Comparison of ENCODE assay signal across 9 mouse cellular contexts in the genomic region with DNA sequence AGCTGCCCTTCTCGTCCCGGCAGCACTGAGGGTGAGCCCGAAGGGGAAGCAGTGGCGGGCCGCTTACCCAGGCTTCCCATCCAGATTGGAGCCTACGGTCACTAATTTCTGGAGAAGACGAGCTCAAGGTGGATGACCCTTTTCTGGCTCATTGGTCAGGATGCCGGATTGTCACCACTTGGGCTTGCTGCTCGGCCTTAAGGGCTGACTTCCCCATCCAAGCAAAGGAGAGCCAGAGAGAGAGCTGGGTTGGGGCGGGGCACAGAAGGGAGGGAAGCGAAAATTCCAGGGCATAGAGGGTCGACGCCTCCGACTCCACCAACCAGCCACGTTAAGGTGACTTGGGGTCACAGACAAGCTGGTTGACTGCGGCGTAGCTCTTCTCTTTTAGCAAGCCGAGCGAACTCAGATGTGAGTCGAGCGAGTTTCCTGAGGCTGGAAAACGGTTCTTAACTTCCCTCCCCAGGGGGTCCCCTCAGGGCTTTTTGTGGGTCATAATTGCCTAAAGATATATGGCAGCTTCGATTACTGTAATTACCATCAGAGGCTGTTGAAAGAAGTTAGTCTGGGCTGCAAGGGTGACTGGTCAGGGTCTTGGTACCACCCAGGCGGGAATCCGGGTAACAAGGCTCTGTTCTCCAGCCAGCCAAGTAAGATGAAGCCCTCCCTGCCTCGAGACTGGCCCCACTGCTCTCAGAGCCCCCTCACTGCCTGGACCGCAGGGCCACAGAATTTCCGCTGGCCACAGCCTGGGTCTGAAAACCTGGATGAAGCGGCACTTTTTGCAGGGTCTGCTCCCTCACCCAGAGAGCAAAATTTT. TPM values are rescaled to one million over a fixed set of nuclear protein-coding genes. Genes with fewer than 3 reads are reported as not detected.
DNase-seq lines count a peak whose midpoint lies in the region; ATAC-seq and TF ChIP-seq lines count a peak whose summit lies in the region.
"Had no signal": no experiment of that assay in that cellular context is flagged by ENCODE, and none has a peak within 500 bp of the region (broad histone marks: within the 10 kb centered on the region; RNA-seq: fewer than 3 reads in every experiment).

No protein-coding gene starts in this region.

- no peak for ATAC-seq in heart, embryonic 14.5 days (ENCODE audit: insufficient number of reproducible peaks, insufficient read depth, low FRiP score, low read depth)
- no peak for ATAC-seq in embryonic facial prominence, embryonic 13.5 days (ENCODE audit: insufficient number of reproducible peaks, insufficient read depth, low FRiP score, low TSS enrichment, low read depth)
- no peak for ATAC-seq in limb, embryonic 13.5 days (ENCODE audit: low FRiP score, low read depth)

- peaks cover 5 to 30% of the 10 kb centered on the region in 2 experiments; a peak in 3 of 4 replicates for H3K4me1 ChIP-seq in heart, embryonic 14.5 days (ENCODE audit: control insufficient read depth in 2 of 2, insufficient read depth in 2 of 2, low read length in 2 of 2)
- H3K4me1 ChIP-seq in ES-Bruce4 (ENCODE audit: control insufficient read depth, insufficient read depth, low read length): no peaks in the 10 kb centered on the region
- H3K4me1 ChIP-seq in embryonic facial prominence, embryonic 13.5 days: peaks cover 31% of the 10 kb centered on the region
- H3K4me1 ChIP-seq in limb, embryonic 13.5 days: peaks cover 40% of the 10 kb centered on the region

- peak overlapping the region; percentile 51; the same call in 1 of the 2 replicates for H3K4me2 ChIP-seq in heart, embryonic 14.5 days (ENCODE audit: low read length)
- H3K4me2 ChIP-seq in embryonic facial prominence, embryonic 13.5 days: peak overlapping the region; percentile 38
- H3K4me2 ChIP-seq in limb, embryonic 13.5 days (replicated peaks): no peak overlapping the region

- H3K9me3 ChIP-seq in heart, embryonic 14.5 days (ENCODE audit: control insufficient read depth, low read length): no peaks in the 10 kb centered on the region
- H3K9me3 ChIP-seq in ES-Bruce4 (replicated peaks; ENCODE audit: control insufficient read depth, insufficient read depth, low read length, poor library complexity, severe bottlenecking): no peaks in the 10 kb centered on the region
- H3K9me3 ChIP-seq in embryonic facial prominence, embryonic 13.5 days: no peaks in the 10 kb centered on the region
- no peaks in the 10 kb centered on the region for H3K9me3 ChIP-seq in limb, embryonic 13.5 days

- H3K4me3 ChIP-seq in heart, embryonic 14.5 days (ENCODE audit: control insufficient read depth in 1 of 2, insufficient read depth in 1 of 2, low read depth in 1 of 2, low read length in 2 of 2): peak overlapping the region in 1 of 2 experiments; percentile 25; a peak in 2 of 4 replicates
- H3K4me3 ChIP-seq in ES-Bruce4 (ENCODE audit: low read depth, low read length): peak overlapping the region; percentile 14; the same call in 1 of the 2 replicates
- peak overlapping the region; percentile 16; the same call in 1 of the 2 replicates for H3K4me3 ChIP-seq in embryonic facial prominence, embryonic 13.5 days
- H3K4me3 ChIP-seq in limb, embryonic 13.5 days: peak overlapping the region; percentile 19

- H3K9ac ChIP-seq in heart, embryonic 14.5 days (ENCODE audit: low read length): no peak overlapping the region
- no peak overlapping the region for H3K9ac ChIP-seq in ES-Bruce4 (ENCODE audit: low read depth, poor library complexity, severe bottlenecking)
- no peak overlapping the region for H3K9ac ChIP-seq in embryonic facial prominence, embryonic 13.5 days
- H3K9ac ChIP-seq in limb, embryonic 13.5 days: no peak overlapping the region

- no peak overlapping the region for H3K27ac ChIP-seq in heart, embryonic 14.5 days (replicated peaks in 1 of 2; ENCODE audit: control insufficient read depth in 1 of 2, insufficient read depth in 1 of 2, low read depth in 2 of 2, low read length in 2 of 2)
- H3K27ac ChIP-seq in ES-Bruce4 (ENCODE audit: insufficient read depth, low read length): no peak overlapping the region
- H3K27ac ChIP-seq in embryonic facial prominence, embryonic 13.5 days: no peak overlapping the region
- no peak overlapping the region for H3K27ac ChIP-seq in limb, embryonic 13.5 days

- H3K36me3 ChIP-seq in heart, embryonic 14.5 days (ENCODE audit: control insufficient read depth, insufficient read depth, low read length): no peaks in the 10 kb centered on the region
- H3K36me3 ChIP-seq in ES-Bruce4 (ENCODE audit: control insufficient read depth, insufficient read depth, low read length, poor library complexity, severe bottlenecking): no peaks in the 10 kb centered on the region
- H3K36me3 ChIP-seq in embryonic facial prominence, embryonic 13.5 days: no peaks in the 10 kb centered on the region
- H3K36me3 ChIP-seq in limb, embryonic 13.5 days: no peaks in the 10 kb centered on the region

- no peak for TF ChIP-seq EP300 in ES-Bruce4 (IDR thresholded peaks at IDR 0.05; ENCODE audit: insufficient read depth, low read depth, low read length)

- no peak for TF ChIP-seq CTCF in ES-Bruce4 (IDR thresholded peaks at IDR 0.05; ENCODE audit: low read depth, low read length)

- no peak for TF ChIP-seq POLR2A in ES-Bruce4 (IDR thresholded peaks at IDR 0.05; ENCODE audit: insufficient read depth, low read length)

- no peak for DNase-seq in heart, adult 8-10 months (ENCODE audit: low spot score)
- no peak for DNase-seq in gastrocnemius, postnatal 4 days (ENCODE audit: low spot score in 2 of 2)
- DNase-seq in frontal cortex, postnatal 14 days (ENCODE audit: low spot score in 2 of 2): no peak
- DNase-seq in adrenal gland, postnatal 10 days: no peak
- DNase-seq: right cerebral cortex, postnatal 14 days had no signal

- H3K27me3 ChIP-seq in heart, embryonic 14.5 days (ENCODE audit: control insufficient read depth, insufficient read depth, low read length): peaks cover 99% of the 10 kb centered on the region
- peaks cover 59% of the 10 kb centered on the region for H3K27me3 ChIP-seq in ES-Bruce4 (ENCODE audit: control insufficient read depth, insufficient read depth, low read length, poor library complexity, severe bottlenecking)
- peaks cover 99% of the 10 kb centered on the region for H3K27me3 ChIP-seq in embryonic facial prominence, embryonic 13.5 days
- peaks cover 98% of the 10 kb centered on the region for H3K27me3 ChIP-seq in limb, embryonic 13.5 days

- WGBS in heart, embryonic 14.5 days: 2% methylated on average over 29 of the region's 29 CpGs
- WGBS in embryonic facial prominence, embryonic 13.5 days: 1% methylated on average over 29 of the region's 29 CpGs
- WGBS in limb, embryonic 13.5 days: under 1% methylated on average over 29 of the region's 29 CpGs

RNA-seq across cellular contexts. Expression of a gene that starts 3.1 kb away (rescaled TPM):
- not detected in 2 replicates for polyA plus RNA-seq in heart, embryonic 14.5 days (2014; fragmentation: Nextera tagmentation; extraction: Ambion mirVana)
- not detected for total RNA-seq in heart, adult 8-10 months (2022)
- polyA plus RNA-seq in ES-Bruce4 (2011; ENCODE audit: insufficient read depth, insufficient read length, low read depth, missing spikeins): not detected in 2 replicates
- polyA plus RNA-seq in embryonic facial prominence, embryonic 13.5 days (2015; fragmentation: Nextera tagmentation; extraction: Ambion mirVana): 1.3 and 2.3 TPM in 2 replicates
- polyA plus RNA-seq in limb, embryonic 13.5 days (2015; fragmentation: Nextera tagmentation; extraction: Ambion mirVana): 0.18 TPM in 1 of 2 replicates, not detected in the other
- total RNA-seq in gastrocnemius, postnatal 4 days (2021): not detected
- total RNA-seq in adrenal gland, postnatal 10 days (2021): not detected

RNA-seq across cellular contexts. Expression of a gene that starts 3.3 kb away (rescaled TPM):
- polyA plus RNA-seq in heart, embryonic 14.5 days (2014; fragmentation: Nextera tagmentation; extraction: Ambion mirVana): 22.3 and 22.7 TPM in 2 replicates
- 10 to 100 TPM; 20.3 to 23.7 (median 21.8) TPM for total RNA-seq in heart, adult 8-10 months (2022)
- 14.2 and 18.6 TPM in 2 replicates for polyA plus RNA-seq in ES-Bruce4 (2011; ENCODE audit: insufficient read depth, insufficient read length, low read depth, missing spikeins)
- polyA plus RNA-seq in embryonic facial prominence, embryonic 13.5 days (2015; fragmentation: Nextera tagmentation; extraction: Ambion mirVana): 10.8 and 12.5 TPM in 2 replicates
- 7.3 and 7.6 TPM in 2 replicates for polyA plus RNA-seq in limb, embryonic 13.5 days (2015; fragmentation: Nextera tagmentation; extraction: Ambion mirVana)
- 1 to 10 TPM; 6.7 to 7.4 TPM for total RNA-seq in gastrocnemius, postnatal 4 days (2021)
- 10 to 100 TPM; 19.2 to 19.4 TPM for total RNA-seq in adrenal gland, postnatal 10 days (2021)
